Mouse (Mus musculus) kidney, postnatal 4 days (tissue): Measurements from ENCODE around the gene Kl.

Experiments
- DNase-seq, 2 experiments: peaks; one replicate each; pipeline ENCODE4 v3.0.0; 2021; ENCODE audit warnings: mixed read lengths in 2 of 2

The Kl gene

GRCm38 (mm10) chr5:150967925-150968324, 15.5 kb downstream of the Kl start:
- DNase-seq = no peak

GRCm38 (mm10) chr5:150970551-150970950, 18.1 kb downstream of the Kl start:
- no peak for DNase-seq

GRCm38 (mm10) chr5:150971126-150971525, 18.7 kb downstream of the Kl start:
- DNase-seq = no peak

GRCm38 (mm10) chr5:150974226-150974625, 21.8 kb downstream of the Kl start:
- DNase-seq = no peak

- no peak for DNase-seq
These were observed 25.1 kb downstream of the Kl start for GRCm38 (mm10) chr5:150977383-150977958.

GRCm38 (mm10) chr5:150979341-150980136, 27.1 kb downstream of the Kl start:
- no peak for DNase-seq

GRCm38 (mm10) chr5:150982082-150982481, 29.7 kb downstream of the Kl start:
- DNase-seq = no peak

GRCm38 (mm10) chr5:150994096-150994495, 41.7 kb downstream of the Kl start:
- no peak for DNase-seq

- no peak for DNase-seq
These were observed 44.2 kb downstream of the Kl start for GRCm38 (mm10) chr5:150996586-150996985.

- no peak for DNase-seq
These were observed 48.7 kb downstream of the Kl start for GRCm38 (mm10) chr5:151001111-151001510.

GRCm38 (mm10) chr5:151002051-151002450, 49.6 kb downstream of the Kl start:
- DNase-seq = no peak

GRCm38 (mm10) chr5:151004216-151004755, 51.9 kb downstream of the Kl start:
- DNase-seq = no peak

- DNase-seq = no peak
These were observed 66.0 kb downstream of the Kl start for GRCm38 (mm10) chr5:151018450-151018849.

- DNase-seq = no peak
These were observed 66.6 kb downstream of the Kl start for GRCm38 (mm10) chr5:151018959-151019358.

- DNase-seq = no peak
These were observed 67.8 kb downstream of the Kl start for GRCm38 (mm10) chr5:151020031-151020820.

GRCm38 (mm10) chr5:151020831-151021230, 68.4 kb downstream of the Kl start:
- DNase-seq = no peak

- DNase-seq = no peak
These were observed 69.6 kb downstream of the Kl start for GRCm38 (mm10) chr5:151022026-151022425.

GRCm38 (mm10) chr5:151022939-151023338, 70.5 kb downstream of the Kl start:
- no peak for DNase-seq

- DNase-seq = peak; percentile 31 to 49
These were observed 71.1 kb downstream of the Kl start for GRCm38 (mm10) chr5:151023461-151023860.

GRCm38 (mm10) chr5:151024483-151024882, 72.1 kb downstream of the Kl start:
- DNase-seq = no peak

GRCm38 (mm10) chr5:151026069-151026468, 73.7 kb downstream of the Kl start:
- no peak for DNase-seq

- DNase-seq = no peak
These were observed 74.8 kb downstream of the Kl start for GRCm38 (mm10) chr5:151027171-151027570.

- no peak for DNase-seq
These were observed 76.5 kb downstream of the Kl start for GRCm38 (mm10) chr5:151028906-151029305.
